8 mouse cellular contexts compared by ENCODE assay signal in genomic region chr1:171411492-171411941, GRCm38 (mm10). TPM values are rescaled to one million over a fixed set of nuclear protein-coding genes. Genes with fewer than 3 reads are reported as not detected.
A peak's percentile ranks its signal among the peaks of the same experiment; 100 is the strongest.
DNase-seq lines count a peak whose midpoint lies in the region; ATAC-seq and TF ChIP-seq lines count a peak whose summit lies in the region.

No protein-coding gene starts in this region.

- peaks cover 42% of the 10 kb centered on the region for H3K79me2 ChIP-seq in C2C12 (ENCODE audit: control insufficient read depth, insufficient read depth)

- peak overlapping the region; percentile 98 for H3K27ac ChIP-seq in gastrocnemius, adult 2 months
- H3K27ac ChIP-seq in forebrain, embryonic 12.5 days = peak overlapping the region; percentile 94
- peak overlapping the region; percentile 2 for H3K27ac ChIP-seq in liver, embryonic 14.5 days

- H3K9me3 ChIP-seq in forebrain, embryonic 12.5 days = no peaks in the 10 kb centered on the region
- H3K9me3 ChIP-seq in liver, embryonic 14.5 days (ENCODE audit: control insufficient read depth, low read length) = no peaks in the 10 kb centered on the region

- peak overlapping the region; percentile 74 for H3ac ChIP-seq in C2C12 (ENCODE audit: control insufficient read depth, insufficient read length, low read depth)

- peaks cover 20% of the 10 kb centered on the region for H3K4me1 ChIP-seq in forebrain, embryonic 12.5 days
- peaks cover 10 to 22% of the 10 kb centered on the region in 2 experiments for H3K4me1 ChIP-seq in liver, embryonic 14.5 days (replicated peaks; ENCODE audit: control insufficient read depth in 2 of 2, insufficient read depth in 2 of 2, low read length in 1 of 2)

- no peak for TF ChIP-seq CTCF in gastrocnemius, adult 2 months (IDR thresholded peaks at IDR 0.05)
- TF ChIP-seq CTCF in C2C12 (IDR thresholded peaks at IDR 0.05; ENCODE audit: control insufficient read depth, insufficient read depth, insufficient read length) = no peak
- TF ChIP-seq CTCF in liver, embryonic 14.5 days (IDR thresholded peaks at IDR 0.05; ENCODE audit: low read depth) = no peak

- peak; percentile 82 for ATAC-seq in forebrain, embryonic 12.5 days (ENCODE audit: low FRiP score)
- ATAC-seq in liver, embryonic 14.5 days (ENCODE audit: insufficient read depth) = peak; percentile 74

- peaks cover 30% of the 10 kb centered on the region for H3K79me3 ChIP-seq in C2C12 (ENCODE audit: low read depth)

- peak overlapping the region; percentile 60 for H3K4me2 ChIP-seq in forebrain, embryonic 12.5 days
- H3K4me2 ChIP-seq in liver, embryonic 14.5 days (ENCODE audit: low read depth) = peak overlapping the region; percentile 82

- H3K36me3 ChIP-seq in C2C12 (ENCODE audit: control insufficient read depth, insufficient read depth) = peaks cover 6% of the 10 kb centered on the region
- peaks cover 25% of the 10 kb centered on the region for H3K36me3 ChIP-seq in forebrain, embryonic 12.5 days (replicated peaks)
- no peaks in the 10 kb centered on the region; the same call in 1 of the 2 replicates for H3K36me3 ChIP-seq in liver, embryonic 14.5 days (replicated peaks; ENCODE audit: control insufficient read depth, insufficient read depth, low read depth)

- H3K27me3 ChIP-seq in C2C12 (ENCODE audit: control insufficient read depth, insufficient read depth, insufficient read length) = peaks cover 7% of the 10 kb centered on the region
- peaks cover 23% of the 10 kb centered on the region for H3K27me3 ChIP-seq in forebrain, embryonic 12.5 days
- no peaks in the 10 kb centered on the region for H3K27me3 ChIP-seq in liver, embryonic 14.5 days (ENCODE audit: control insufficient read depth, insufficient read depth, low read length)

- intact Hi-C loops in gastrocnemius, adult 2 months (cut with DNase I) = loop anchor here (5.0 to 10.0 kb wide), 2 partner anchors 49 to 63 kb away; partner anchors contain the start of gene Klhdc9

- TF ChIP-seq EP300 in liver, embryonic 14.5 days (IDR thresholded peaks at IDR 0.05; ENCODE audit: low read depth) = no peak

- DNase-seq in gastrocnemius, adult 2 months = peak; percentile 74
- DNase-seq in gastrocnemius, postnatal 25 days = no peak
- DNase-seq in liver, embryonic 14.5 days (ENCODE audit: low read depth in 3 of 3, low spot score in 3 of 3) = no peak
- no peak for DNase-seq in adipocyte (ENCODE audit: low spot score)
- DNase-seq in cerebellum, adult 11-12 months = no peak
- DNase-seq in left cerebral cortex, adult 11 months (ENCODE audit: low spot score) = no peak

- H3K9ac ChIP-seq in forebrain, embryonic 12.5 days = peak overlapping the region; percentile 98
- H3K9ac ChIP-seq in liver, embryonic 14.5 days (replicated peaks) = peak overlapping the region; percentile 89

- WGBS in forebrain, embryonic 12.5 days = under 1% methylated on average over 39 of the region's 39 CpGs
- whole genome bisulfite sequencing in liver, embryonic 14.5 days (ENCODE audit: insufficient replicate concordance) = under 1% methylated on average over 36 of the region's 39 CpGs

- peak overlapping the region; percentile 85 for H3K4me3 ChIP-seq in gastrocnemius, adult 2 months
- peak overlapping the region; percentile 76 for H3K4me3 ChIP-seq in C2C12 (ENCODE audit: insufficient read depth, poor library complexity, severe bottlenecking)
- peak overlapping the region; percentile 96 for H3K4me3 ChIP-seq in forebrain, embryonic 12.5 days (replicated peaks)
- H3K4me3 ChIP-seq in liver, embryonic 14.5 days (ENCODE audit: insufficient read depth in 1 of 2, low read depth in 2 of 2, low read length in 2 of 2) = peak overlapping the region; percentile 89 to 97

TF ChIP-seq in C2C12, 6 proteins besides CTCF, POLR2A, EP300 and RAD21:
- TF ChIP-seq MYOG (IDR thresholded peaks at IDR 0.05; ENCODE audit: control insufficient read depth, extremely low read depth, insufficient read length) (no peak), USF1 (IDR thresholded peaks at IDR 0.05; ENCODE audit: low read depth) (no peak), CEBPB (IDR thresholded peaks at IDR 0.05; ENCODE audit: low read depth) (no peak), FOSL1 (IDR thresholded peaks at IDR 0.05; ENCODE audit: insufficient read depth, low read length, poor library complexity, severe bottlenecking) (no peak), MYOD1 (IDR thresholded peaks at IDR 0.05; ENCODE audit: control insufficient read depth, insufficient read length, low read depth) (no peak), MAX (IDR thresholded peaks at IDR 0.05) (no peak)

RNA-seq across cellular contexts. Expression of gene Usf1, which starts 0.4 kb away (rescaled TPM):
- total RNA-seq in gastrocnemius, adult 2 months (2021) = 10 to 100 TPM; 29.9 to 36.8 TPM
- total RNA-seq in gastrocnemius, postnatal 25 days (2021) = 10 to 100 TPM; 24.6 to 25.2 TPM
- 70.1 TPM for polyA plus RNA-seq in C2C12 (2012; fragmentation: generic; extraction: Trizol)
- polyA plus RNA-seq in forebrain, embryonic 12.5 days (2016; fragmentation: Nextera tagmentation; extraction: Ambion mirVana) = 175 and 190 TPM in 2 replicates
- 13.4 and 16.9 TPM in 2 replicates for polyA plus RNA-seq in liver, embryonic 14.5 days (2012; rRNA removed)
- polyA plus RNA-seq in liver, embryonic 14.5 days (2014; fragmentation: Nextera tagmentation; extraction: Ambion mirVana) = 15.0 and 18.9 TPM in 2 replicates

RNA-seq across cellular contexts. Expression of gene Tstd1, which starts 7.2 kb away (rescaled TPM):
- under 1 TPM; 0.84 to 0.92 TPM for total RNA-seq in gastrocnemius, adult 2 months (2021)
- total RNA-seq in gastrocnemius, postnatal 25 days (2021) = 1 to 10 TPM in 1 of 2 experiments, under 1 TPM in 1; 0.95 to 1.3 TPM
- polyA plus RNA-seq in C2C12 (2012; fragmentation: generic; extraction: Trizol) = 0.66 TPM
- 9.0 and 11.0 TPM in 2 replicates for polyA plus RNA-seq in forebrain, embryonic 12.5 days (2016; fragmentation: Nextera tagmentation; extraction: Ambion mirVana)
- 0.60 and 0.90 TPM in 2 replicates for polyA plus RNA-seq in liver, embryonic 14.5 days (2012; rRNA removed)
- 0.19 and 0.75 TPM in 2 replicates for polyA plus RNA-seq in liver, embryonic 14.5 days (2014; fragmentation: Nextera tagmentation; extraction: Ambion mirVana)

RNA-seq across cellular contexts. Expression of gene Arhgap30, which starts 22.8 kb away (rescaled TPM):
- total RNA-seq in gastrocnemius, adult 2 months (2021) = under 1 TPM; 0.38 to 0.73 TPM
- under 1 TPM; 0.49 to 0.86 TPM for total RNA-seq in gastrocnemius, postnatal 25 days (2021)
- polyA plus RNA-seq in C2C12 (2012; fragmentation: generic; extraction: Trizol) = 0.05 TPM
- 0.69 and 0.75 TPM in 2 replicates for polyA plus RNA-seq in forebrain, embryonic 12.5 days (2016; fragmentation: Nextera tagmentation; extraction: Ambion mirVana)
- polyA plus RNA-seq in liver, embryonic 14.5 days (2012; rRNA removed) = 2.2 and 3.0 TPM in 2 replicates
- 1.8 and 1.9 TPM in 2 replicates for polyA plus RNA-seq in liver, embryonic 14.5 days (2014; fragmentation: Nextera tagmentation; extraction: Ambion mirVana)

RNA-seq across cellular contexts. Expression of gene F11r, which starts 25.8 kb away (rescaled TPM):
- total RNA-seq in gastrocnemius, adult 2 months (2021) = 1 to 10 TPM; 4.2 to 6.0 TPM
- 1 to 10 TPM; 6.2 to 6.9 TPM for total RNA-seq in gastrocnemius, postnatal 25 days (2021)
- 3.6 TPM for polyA plus RNA-seq in C2C12 (2012; fragmentation: generic; extraction: Trizol)
- polyA plus RNA-seq in forebrain, embryonic 12.5 days (2016; fragmentation: Nextera tagmentation; extraction: Ambion mirVana) = 11.1 and 11.4 TPM in 2 replicates
- polyA plus RNA-seq in liver, embryonic 14.5 days (2012; rRNA removed) = 11.9 TPM in 2 replicates
- 13.6 and 14.0 TPM in 2 replicates for polyA plus RNA-seq in liver, embryonic 14.5 days (2014; fragmentation: Nextera tagmentation; extraction: Ambion mirVana)

RNA-seq across cellular contexts. Expression of gene Nectin4, which starts 41.6 kb away (rescaled TPM):
- total RNA-seq in gastrocnemius, adult 2 months (2021) = under 1 TPM in 1 of 2 experiments, not detected in 1; 0.06 TPM
- total RNA-seq in gastrocnemius, postnatal 25 days (2021) = not detected
- 0.06 TPM for polyA plus RNA-seq in C2C12 (2012; fragmentation: generic; extraction: Trizol)
- 1.0 and 1.1 TPM in 2 replicates for polyA plus RNA-seq in forebrain, embryonic 12.5 days (2016; fragmentation: Nextera tagmentation; extraction: Ambion mirVana)
- 0.09 and 0.12 TPM in 2 replicates for polyA plus RNA-seq in liver, embryonic 14.5 days (2012; rRNA removed)
- 0.04 and 0.06 TPM in 2 replicates for polyA plus RNA-seq in liver, embryonic 14.5 days (2014; fragmentation: Nextera tagmentation; extraction: Ambion mirVana)

Comparison
In these comparisons a context has a peak if more than half of its experiments do, and no peak if none do; other contexts are left out.
1. H3K27ac ChIP-seq: peak in every context shown above with its lines; median percentile 98 in gastrocnemius, adult 2 months; 94 in forebrain, embryonic 12.5 days; 2 in liver, embryonic 14.5 days.